Mouse (Mus musculus) lung, postnatal 25 days (tissue): ENCODE results near the gene Rgs6.
A peak's percentile ranks its signal among the peaks of the same experiment; 100 is the strongest.

Experiments
- DNase-seq: peaks from one replicate; pipeline ENCODE4 v3.0.0; 2022; ENCODE audit warnings: low spot score

Gene Rgs6

DNA sequence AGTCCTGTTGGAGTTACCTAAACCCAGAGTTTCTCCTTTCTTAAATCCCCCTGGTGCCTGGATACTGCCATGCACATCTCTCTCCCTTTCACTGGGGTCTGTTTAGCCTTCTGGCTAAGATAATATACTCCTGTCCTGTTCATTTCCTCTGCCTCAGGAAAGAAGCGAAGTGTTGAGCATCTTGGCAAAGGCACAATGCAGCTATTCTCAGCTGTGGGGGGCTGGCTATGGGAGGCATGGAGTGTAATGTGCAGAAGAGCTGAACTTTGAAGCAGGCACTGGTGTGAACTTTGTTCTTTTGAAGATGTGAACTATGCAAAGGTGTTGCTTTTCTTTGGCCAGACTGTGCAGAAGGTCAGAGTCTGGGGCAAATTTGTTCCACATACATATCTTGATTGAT lies 169.3 kb downstream of the Rgs6 start:
- no peak for DNase-seq

DNA sequence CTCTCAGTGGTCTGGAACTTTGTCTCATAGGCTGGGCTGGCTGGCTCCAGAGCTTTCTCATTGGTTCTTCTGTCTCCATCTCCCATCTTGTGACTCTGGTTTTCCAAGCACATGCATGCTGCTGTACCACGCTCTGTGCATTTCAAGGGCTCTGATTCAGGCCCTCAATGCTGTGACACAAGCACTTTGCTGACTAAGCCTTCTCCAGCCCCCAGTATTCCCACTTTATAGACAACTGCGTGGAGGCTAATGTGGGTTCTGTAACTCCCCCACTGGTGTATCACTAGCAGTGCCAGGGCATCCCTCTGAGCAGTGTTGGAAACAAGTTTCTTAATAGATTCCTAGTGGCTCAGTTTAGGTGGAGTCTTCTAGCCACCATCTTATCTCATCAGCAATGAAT lies 174.0 kb downstream of the Rgs6 start:
- no peak for DNase-seq

DNA sequence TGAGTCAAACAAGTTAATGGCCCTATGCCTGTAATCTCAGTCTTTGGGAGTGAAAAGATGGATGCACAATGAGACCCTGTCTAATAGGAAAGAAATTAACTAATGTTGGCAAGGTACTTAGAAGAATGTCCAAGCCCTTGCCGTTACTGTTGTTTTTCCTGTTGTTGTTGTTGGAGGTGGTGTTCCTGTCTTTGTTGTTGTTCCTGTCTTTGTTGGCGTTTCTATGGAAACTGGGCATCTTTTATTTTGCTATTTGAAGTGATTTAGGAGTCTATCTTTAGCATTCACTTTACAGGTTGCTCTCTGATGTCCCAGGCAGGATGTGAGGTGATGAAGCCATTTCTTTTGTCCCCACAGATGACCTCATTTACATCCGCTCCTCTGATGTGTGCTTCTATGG lies 180.6 kb downstream of the Rgs6 start:
- DNase-seq, result no peak

DNA sequence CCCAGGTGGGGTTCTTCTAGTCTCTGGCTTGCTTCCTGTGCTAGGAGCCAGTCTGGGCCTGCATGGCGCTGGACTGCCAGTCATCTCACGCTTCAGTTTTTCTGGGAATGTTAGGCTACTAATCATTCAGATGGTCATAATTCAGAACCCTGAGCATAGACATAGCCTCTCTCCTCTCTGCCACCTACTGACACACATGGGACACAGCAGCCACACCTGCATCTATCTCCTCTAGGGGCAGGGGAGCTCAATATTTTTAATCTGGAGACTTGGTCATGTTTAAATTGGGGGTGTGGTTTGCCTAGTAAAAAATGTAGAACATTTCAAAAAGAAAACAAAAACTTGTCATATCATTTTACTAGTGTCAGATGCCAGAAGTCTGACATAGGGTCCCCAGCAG lies 184.1 kb downstream of the Rgs6 start:
- no peak for DNase-seq

DNA sequence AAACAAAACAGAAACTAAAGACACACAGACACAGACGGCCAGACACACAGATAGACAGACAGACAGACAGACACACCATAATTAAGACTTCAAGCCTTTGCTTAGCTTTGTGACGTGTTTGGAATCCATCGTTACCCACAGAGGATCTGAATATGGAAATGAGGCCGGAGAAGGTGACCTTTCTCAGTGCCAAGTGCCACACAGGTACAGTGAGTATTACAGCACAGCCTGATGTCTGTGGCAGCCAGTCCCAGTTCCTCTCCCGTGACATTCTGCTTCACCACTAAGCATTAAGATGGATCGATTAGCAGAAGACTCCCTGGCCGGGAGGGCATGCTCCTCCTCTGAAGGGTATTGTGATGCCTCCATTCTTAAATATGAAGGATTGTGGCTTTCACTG lies 186.5 kb downstream of the Rgs6 start:
- no peak for DNase-seq

DNA sequence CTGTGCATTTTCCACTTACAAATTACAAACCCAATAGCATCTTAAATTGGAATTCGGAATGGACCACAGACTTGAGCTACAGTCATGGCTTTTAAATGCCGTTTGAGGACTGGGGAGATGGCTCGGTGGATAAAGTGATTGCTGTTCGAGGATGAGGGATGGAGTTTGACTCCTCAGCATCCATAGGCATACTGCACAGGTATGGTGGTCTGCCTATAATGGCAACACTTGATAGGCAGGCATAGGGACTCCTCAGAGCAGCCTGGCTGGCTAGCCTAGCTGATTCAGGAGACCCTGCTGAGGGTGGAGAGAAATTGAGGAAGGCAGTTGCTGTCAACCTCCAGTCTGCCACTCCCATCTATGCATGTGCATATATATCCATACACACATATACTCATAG lies 188.6 kb downstream of the Rgs6 start:
- no peak for DNase-seq

DNA sequence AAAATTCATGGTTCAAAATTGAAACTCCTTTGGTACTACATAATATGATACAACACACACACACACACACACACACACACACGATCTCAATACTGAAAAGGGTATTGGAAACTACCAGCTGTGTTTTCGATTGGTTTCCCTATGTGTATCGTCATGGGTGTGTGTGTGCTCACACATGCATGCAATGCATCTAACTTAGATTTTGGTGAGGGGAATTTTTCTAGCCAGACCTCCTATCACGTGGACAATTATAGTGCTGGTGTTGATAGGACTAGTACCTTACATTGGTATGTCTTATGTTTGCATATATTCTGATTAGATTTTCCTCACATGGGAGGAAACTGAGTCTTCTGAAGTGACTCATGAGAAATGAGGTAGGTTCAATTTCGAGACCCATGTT lies 192.8 kb downstream of the Rgs6 start:
- DNase-seq, result no peak

DNA sequence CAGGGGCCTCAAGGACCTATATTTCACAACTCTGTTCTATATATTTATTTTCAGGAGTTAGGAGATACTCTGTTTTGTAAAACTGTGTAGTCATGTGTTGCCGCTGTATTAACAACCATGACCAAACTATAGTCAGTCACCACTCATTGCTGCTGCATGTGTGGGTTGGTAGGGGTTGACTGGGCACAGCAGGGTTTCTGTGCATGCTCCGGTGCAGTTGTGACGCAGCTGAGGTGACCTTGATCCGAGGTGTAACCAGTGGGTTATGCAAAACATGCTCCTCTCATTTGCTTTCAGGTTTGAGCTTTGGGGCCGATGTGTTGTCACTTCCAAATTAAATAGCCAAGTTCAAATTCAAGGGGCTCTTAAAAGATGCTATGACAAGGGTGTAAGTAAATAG lies 193.3 kb downstream of the Rgs6 start:
- DNase-seq, result no peak

DNA sequence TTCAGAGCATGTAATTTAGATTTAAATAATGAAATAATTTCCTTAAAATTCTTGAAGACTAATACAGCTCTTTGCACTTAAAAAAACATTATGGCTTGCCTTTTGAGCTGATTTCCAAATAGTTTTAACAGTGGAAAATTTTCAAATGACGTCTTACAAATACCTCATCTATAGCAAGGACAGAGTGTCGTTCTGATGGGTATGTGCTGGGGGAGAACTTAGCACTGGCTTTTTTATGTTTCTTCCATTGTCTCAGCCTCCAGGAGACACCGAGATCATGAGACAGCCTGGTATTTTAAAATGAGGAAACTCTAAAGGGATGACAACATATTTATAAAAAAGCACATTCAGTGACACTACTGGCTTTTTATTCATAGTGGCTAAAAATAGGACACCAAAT lies 204.0 kb downstream of the Rgs6 start:
- no peak for DNase-seq

DNA sequence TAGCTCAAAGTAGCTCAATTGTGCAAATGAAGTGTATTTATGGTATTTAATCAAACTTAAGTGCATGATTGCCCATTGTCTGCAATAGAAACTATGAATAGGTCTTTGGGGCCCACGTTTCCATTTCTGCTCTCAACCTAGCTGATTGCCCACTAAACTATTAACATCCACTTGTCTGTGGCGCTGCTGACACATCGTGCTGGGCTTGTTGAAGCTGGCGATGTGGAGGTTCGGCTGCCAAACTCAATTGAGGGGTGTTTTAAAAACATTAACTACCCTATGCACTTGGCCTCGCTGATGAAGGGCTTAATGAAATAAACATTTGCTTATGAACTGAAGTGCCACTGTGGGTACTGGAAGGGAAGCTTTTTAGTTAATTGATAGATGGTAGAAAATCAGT lies 211.8 kb downstream of the Rgs6 start:
- DNase-seq, result no peak

DNA sequence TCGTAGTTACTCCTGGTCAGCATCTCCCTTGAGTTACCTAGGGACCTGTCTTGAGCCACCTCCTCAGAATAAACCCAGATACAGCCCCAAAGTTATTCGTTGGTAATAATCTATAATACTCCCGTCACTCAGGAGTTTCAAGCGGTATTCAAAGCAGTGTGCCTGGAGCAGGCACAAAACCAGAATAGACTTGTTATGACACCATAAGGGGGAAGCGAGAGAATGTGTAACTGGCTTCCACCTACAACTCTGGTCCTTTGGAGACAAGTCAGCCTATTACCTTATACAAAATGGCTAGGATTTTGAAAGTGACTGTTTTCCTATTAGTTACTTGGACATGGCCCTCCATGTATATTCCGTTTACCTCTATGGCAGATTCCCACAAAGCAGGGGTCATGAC lies 213.6 kb downstream of the Rgs6 start:
- DNase-seq, result no peak

DNA sequence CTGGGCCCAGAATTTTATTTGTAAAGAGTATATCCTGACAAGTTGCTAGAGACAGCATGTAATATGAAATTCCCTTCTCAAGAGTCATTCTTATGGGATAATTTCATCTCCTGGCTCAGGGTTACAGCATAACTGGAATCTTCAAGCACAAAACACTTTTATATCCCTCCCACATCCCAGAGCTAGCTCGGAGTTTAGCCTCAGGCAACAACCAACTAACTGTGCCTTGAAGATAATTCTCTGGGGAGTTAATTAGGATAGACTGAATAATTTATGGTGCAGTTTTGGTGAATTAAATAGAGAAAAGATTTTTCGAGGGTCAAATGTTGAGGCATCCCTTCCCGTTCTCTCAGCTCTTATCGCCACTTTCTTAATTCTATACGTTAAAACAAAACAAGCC lies 214.6 kb downstream of the Rgs6 start:
- DNase-seq, result no peak

DNA sequence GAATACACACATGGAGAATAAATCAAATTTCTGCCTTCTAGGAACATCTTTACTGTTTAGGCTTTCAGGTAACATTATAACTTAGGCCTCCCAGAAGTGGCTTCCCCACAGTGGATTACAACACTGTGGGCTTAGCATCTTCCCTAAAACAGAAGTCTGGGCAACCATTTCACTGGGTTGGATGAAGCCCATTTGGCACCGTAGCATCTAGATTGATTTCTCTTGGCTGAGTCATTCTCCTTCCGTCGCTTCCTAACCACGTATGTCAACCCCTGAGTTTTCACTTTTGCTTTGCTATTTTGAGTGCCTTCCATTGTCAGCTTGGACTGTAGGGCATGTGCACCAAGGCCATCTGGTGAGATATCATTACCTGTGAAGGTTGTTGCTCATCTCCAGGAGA lies 217.1 kb downstream of the Rgs6 start:
- DNase-seq, result no peak

DNA sequence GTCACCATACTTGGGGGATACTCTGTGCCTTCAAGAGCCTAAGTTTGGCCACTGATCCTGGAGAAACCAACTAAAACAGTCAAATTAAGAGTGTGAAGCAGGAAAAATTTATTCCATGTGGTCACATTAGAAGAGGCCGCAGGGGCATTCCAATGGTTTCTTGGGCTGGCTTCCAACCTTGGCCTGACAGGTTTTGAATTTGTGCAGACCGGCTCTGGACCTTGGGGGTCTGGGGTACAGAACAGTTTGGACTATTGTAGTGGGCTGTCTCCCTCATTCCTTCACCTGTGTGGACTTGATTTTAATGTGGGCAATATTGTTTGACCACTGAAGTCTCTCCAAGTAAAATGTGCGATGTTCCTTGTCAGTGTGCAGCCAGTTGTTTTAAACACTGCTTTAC lies 222.5 kb downstream of the Rgs6 start:
- DNase-seq, result no peak

DNA sequence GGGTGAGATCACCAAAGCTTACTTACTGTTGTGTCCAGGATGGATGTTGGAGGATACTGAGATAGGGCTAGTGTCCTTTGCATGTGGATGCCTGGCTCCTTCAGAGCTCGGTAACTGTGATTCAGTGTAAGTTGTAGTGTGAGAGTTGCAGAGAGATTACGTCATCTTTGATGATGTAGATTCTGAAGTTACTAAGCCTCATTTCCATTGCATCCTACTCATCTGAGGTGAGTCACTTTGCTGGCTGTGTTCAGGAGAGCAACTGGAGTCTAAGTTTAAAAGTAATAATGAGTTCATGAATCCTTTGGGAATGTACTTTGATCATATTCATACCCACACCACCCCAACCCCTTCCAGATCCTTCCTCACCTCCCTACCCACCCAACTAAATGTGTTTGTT lies 227.9 kb downstream of the Rgs6 start:
- DNase-seq, result no peak

DNA sequence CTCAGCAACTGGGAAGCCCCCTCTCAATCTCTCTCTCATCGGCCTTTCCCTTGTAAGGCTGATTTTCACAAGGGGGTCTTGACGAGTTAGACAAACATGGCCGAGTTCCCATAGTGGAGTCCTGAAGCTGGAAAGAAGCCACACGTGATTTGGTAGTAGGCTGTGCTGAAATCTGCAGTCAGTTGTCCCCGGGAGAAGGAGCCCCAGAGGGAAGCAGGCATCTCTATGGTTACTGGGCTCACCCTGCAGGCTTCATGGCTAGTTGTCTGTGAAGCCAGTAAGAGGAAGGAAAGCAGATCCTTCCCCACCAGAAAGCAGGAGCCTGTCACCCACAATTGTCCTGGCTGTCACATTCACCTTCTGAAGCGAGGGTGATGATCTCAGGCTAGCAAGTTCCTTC lies 231.2 kb downstream of the Rgs6 start:
- no peak for DNase-seq

DNA sequence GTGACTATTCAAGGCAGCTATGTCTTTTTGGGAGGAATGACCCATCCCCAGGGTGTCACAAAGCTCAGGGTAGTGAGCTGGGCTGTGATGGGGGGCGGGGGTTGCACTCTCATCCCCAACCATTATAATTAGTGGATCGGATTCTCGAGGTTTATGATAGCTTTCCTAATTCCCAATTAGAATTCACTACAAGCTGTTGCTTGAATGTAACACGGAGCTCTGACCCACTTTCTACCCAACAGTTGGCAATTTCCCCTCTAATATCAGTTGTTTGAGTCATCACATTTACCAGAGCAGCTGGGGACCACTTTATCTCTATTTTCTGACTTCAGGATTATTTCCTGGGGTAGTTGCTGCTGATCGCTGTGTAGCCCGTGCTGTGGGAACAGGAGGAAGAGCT lies 231.9 kb downstream of the Rgs6 start:
- DNase-seq, result no peak

DNA sequence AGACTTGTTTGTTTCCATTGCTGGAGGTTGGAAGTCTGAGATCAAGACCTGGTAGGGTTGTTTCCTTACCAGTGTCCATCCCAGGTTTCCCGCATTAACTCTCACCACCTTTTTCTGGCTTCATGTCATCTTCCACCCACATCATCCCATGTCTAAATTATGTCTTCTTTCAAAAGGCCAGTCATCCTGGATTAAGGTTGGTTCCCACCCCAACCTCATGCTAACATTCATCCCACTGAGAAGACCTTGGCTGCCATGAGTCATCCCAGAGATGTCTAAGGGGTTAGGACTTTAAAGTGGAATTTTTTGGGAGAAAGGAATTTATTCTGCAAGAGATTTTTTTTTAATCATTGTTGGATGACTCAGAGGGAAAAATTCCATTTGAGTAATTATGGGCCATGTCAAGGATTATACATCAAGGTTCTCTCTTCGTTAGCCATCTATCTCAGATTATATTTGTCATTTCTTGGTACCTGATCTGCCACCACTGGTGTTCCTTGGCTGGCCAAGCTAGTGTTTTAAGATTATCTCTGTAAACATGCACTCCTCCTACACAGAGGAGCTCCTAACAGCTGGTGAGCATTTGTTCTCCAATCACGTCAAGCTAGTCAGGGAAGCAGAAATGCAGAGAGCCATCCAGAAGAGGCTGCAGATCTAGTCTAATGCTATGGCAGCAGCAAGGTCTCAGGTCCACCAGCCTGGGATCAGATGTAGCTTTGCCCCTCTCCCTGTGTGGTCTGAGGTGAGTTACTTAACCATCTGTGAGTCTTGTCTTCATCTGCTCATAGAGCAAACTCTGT lies 234.9 kb downstream of the Rgs6 start:
- DNase-seq, result no peak

DNA sequence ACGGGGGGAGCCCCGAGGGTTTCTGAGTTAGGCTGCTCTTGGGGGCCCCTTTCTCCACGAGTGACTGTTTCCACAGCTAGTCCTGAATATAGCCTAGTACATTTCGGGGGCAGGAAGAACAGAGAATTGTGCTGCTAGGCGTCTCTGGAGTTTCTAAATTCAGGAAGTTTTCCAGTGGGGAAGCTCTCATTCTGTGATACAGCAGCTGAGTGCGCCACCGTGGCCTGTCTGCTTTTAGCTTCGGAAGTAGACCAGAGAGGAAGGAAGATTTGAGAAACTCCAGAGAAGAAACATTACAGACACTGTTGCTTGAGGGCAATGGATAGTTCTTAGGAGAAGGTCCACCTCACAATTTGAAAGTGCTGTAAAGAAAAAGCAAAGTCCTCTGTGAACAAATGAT lies 242.2 kb downstream of the Rgs6 start:
- no peak for DNase-seq

DNA sequence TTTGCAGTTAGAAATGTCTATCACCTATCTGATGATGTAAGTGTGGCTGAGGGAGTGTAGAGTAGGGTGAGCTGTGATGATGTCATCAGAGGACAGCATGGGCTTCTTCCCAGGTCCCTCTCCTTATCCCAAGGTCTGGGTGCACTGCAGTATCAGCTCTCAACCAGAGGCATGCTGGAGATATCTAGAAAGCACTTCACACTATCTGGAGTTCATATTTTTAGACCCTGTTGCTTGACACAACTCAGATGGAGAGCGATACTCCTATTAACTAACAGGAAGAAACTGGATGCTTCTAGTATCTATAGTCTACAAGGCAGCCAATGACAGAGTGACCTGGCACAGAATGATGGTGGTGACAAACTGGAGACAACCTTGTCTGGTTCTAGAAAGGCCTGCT lies 250.5 kb downstream of the Rgs6 start:
- no peak for DNase-seq

DNA sequence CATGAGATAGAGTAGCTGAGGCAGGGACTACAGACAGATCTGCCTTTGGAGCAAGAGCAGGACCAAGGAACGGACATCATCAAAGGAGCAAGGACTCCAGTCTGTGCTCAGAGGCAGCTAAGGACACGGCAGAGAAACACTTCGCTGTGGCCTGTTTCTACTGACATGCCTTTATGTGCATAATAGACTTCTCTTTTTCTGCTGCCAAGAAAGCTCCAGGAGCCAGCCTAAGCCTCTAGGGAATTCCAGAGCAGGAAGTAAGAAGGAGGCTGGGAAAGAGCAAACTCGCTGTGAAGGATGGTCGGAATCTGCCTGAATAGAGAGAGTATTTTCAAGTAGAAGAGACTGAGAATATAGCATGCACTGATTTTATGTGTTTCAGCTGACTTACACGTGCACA lies 253.5 kb downstream of the Rgs6 start:
- peak; percentile 5 for DNase-seq

DNA sequence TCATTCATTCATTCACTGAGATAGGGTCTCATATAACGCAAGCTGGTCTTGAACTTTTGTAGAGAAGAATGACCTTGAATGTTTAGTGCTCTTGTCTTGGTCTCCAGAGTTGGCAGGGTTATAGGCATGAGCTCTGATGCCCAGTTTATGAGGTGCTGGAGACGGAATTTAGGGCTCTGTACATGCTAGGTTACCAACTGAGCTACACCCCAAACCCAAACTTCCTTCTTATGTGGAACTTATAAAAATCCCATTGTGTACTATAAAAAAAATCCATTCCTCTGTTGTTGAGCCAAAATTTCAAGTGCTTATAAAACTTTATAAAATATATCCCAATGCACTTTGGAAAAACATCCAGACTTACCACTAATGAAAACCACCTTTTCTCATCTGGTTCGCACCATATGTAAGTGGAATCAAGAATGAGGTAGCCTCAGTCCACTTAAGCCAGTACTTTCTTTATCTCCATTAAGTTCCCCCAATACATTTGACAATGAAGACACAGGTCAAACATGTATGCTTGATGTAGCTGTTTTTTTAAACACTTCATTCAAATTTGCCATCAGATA lies 260.3 kb downstream of the Rgs6 start:
- DNase-seq, result no peak

DNA sequence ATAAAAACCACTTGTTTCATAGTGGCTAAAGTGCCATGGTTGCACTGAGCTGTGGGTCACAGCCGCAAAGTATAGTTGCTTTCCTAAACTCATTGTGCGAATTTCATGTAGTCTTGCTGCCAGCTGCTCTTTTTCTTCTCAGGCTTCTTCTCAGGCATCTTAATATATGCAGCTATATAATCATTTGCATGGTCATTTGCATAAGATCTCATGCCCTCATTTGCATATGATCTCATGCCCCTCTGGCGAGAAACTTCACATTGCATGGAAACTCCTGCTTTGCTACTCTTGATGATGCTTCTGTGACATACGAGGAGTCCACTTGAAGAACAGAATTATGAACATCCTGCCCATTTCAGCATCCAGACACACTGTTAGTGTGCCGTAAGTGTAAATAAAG lies 266.8 kb downstream of the Rgs6 start:
- DNase-seq, result no peak
